Mouse (Mus musculus): Measurements from ENCODE around the gene Mfsd4b1.

Gene Mfsd4b1

DNA sequence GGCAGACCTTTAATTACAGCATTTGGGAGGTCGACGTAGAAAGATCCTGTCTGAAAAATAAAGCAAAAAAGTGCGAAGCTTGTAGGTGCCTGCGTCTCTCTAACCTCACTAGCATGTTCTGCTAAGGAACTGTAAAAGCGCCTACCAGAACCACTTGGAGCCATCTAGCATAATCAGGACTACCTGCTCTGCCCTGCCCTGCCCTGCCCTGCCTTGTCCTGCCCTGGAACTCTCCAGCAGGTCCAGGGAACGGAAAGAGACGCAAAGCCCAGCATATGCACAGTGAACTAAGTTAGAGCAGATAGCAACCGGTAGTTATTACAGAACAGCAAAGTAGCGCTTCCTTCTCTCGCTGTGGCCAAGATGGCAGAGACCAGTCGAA lies 64.6 kb downstream of the Mfsd4b1 start:
- no peak for DNase-seq (ENCODE audit: low read depth, low spot score)

DNA sequence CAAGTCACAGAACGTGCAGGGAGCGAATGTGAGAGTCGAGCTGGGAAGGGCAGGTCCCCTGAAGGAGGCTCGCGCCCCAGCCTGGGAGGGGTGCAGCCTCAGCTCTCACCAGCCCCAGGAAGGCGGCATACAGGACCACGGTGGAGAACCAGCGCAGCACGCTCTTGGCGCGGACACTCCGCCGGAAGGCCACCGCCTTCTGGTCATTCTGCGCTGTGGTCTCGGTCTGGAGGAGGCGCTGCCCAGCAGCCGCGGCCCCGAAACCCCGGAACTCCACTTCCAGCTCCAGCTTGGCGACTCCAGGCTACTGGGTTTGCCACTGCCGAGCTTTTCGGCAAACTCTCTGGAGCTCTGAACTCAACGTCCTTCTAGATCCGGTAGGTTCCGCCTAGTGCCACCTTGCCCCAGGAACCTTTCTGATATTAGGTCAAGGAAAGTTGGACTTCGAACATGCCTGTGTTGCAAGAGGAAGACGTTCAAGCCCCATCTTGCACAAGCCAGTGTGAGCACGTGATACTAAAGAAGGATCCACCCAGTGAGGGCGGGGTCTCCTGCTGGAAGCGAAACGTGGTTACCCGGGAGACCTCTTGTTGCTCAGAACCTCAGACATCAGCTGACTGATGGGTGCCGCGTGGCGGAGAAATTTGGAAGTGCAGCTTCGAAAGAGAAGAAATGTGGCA lies 65.2 kb downstream of the Mfsd4b1 start, which contains the start of gene Mfsd4b3:
Mfsd4b3 (minus strand) TSS at position 393 of the 680 bp plus-strand sequence.
- peak; percentile 98 for DNase-seq (ENCODE audit: low read depth, low spot score)

DNA sequence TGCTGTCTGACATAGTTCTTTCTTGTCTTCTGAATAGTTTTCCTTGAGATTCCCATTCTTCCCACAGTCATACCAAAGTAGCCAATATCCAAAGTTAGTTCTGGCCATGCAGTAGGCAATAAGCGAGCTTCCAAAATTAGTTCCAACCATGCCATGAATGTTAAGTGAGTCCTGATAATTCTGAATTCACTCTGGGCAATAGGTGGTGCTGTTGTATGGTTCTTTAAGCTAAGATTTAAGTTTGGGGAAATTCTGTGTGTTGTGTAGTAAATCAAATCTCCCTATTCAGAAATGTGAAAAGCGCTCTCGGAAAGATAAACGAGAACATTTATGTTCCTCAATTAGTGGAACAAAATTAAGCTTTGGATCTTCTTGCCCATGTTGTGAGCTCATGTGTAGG lies 66.8 kb downstream of the Mfsd4b1 start:
- DNase-seq (ENCODE audit: low read depth, low spot score): peak; percentile 62

DNA sequence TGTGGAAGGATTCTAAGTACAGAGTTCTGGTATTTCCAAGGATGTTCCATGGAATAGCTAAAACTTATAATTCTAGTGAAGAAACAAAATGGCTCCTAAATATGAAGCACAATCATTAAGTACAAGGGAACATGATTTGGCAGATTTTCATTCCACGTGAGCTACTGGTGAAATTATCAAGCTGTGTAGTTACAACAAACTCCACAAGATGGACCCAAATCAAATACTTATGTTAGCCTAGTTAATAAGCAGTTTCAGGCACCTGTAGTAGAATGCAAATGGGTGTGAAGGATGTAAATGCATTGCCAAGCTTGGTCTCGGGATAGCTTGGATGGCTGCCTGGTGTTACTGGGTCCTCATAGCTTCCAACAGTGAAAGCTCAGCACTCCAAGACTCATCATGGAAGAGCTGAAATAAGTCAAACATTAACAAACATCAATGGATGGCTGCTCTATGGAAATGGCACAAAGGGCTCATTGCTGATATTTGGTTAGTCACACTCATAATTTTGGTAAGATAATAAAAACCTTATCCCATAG lies 68.7 kb downstream of the Mfsd4b1 start:
- DNase-seq (ENCODE audit: low read depth, low spot score): peak; percentile 14

DNA sequence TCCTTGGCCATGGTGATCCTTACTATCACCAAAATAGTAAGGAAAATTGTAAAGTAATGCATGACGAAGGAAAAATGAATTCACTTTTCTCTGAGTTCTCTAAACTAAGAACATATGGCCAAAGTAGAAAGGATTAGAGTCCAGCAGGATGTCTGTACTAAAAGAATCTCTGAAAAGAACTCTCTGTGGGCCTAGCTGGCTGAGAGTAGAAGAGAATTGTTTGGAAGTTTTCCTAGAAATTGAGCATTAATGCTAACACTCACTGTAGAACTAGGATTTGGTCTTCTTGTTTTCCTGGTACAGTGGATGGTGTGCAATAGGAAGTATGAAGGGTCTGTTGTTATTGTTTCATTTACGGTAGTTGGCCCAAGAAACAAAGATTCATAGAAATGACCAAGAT lies 69.9 kb downstream of the Mfsd4b1 start:
- no peak for DNase-seq (ENCODE audit: low read depth, low spot score)
